Mouse (Mus musculus): Measurements from ENCODE around the gene Grk3. TPM values are rescaled to one million over a fixed set of nuclear protein-coding genes. Genes with fewer than 3 reads are reported as not detected.
A peak's percentile ranks its signal among the peaks of the same experiment; 100 is the strongest.

Grk3 gene
- total RNA-seq, 2 experiments from 2014 or later: 0.42 to 3.6 TPM

DNA sequence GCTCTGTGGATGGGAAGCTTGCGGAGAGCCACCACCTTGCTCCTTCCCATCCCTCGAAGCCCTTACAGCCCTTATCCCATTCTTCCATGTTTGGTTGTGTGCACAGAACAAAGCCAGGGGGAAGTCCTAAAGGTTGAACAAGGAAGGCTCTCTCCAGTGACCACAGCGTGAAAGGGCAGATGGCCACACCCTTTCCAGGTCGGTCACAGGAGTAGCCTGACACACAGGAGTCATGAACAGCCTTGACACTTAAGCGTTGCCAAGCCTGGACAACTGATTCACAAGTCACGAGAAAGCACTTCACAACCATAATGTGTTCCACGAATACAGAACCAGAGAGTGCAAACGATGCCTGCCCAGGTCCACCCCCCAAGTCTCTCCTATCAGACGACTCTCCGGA lies 3.7 kb downstream of the Grk3 start:
- ATAC-seq (replicated peaks; ENCODE audit: low FRiP score, poor library complexity, severe bottlenecking): no peak

DNA sequence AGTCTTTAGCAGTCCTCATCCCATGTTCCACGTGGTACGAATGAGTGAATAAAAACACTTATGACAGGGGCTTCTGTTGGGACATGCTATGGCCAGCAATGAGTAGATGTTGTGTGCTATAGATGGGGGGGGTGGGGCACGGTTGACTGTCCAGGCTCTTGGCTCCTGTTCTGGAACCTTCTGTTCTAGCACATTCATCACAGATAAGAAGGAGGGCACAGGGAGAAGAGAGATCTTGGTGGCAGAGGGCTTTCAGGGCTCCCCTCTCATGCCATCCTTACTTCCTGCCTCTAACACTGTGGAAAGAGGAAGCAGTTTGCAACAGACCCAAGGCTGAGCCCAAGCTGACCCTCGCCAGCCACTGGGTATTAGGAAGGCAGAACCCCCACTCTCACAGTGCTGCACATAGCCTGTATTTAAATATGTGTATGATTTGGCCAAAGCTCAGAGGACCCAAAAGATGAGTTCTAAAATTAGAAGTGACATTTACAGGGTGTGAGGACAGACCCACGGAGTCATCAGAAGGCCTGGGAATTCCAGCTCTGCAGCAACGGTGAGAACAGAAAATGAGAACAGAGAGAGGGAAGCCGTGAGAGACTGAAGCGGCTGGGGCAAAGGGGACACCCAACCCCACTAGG lies 6.3 kb downstream of the Grk3 start:
- ATAC-seq (replicated peaks; ENCODE audit: low FRiP score, poor library complexity, severe bottlenecking): no peak

DNA sequence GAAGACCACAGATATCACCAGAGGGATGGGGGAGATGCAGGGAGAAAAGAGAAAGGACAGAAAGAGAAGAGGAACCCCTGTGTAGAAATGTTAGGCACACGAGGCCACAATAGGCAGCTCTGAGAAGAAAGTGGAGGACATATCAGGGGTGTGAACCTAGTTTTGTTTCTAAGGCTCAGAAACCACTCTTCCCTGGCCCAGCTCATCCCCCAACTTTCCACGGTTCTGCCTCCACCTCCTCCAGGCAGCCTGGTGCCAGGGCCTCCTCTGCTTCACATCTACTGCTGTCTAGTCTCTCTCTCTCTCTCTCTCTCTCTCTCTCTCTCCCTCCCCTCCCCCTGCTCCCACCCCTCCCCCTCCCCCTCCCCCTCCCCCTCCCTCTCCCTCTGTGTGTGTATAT lies 7.1 kb downstream of the Grk3 start:
- no peak for ATAC-seq (replicated peaks; ENCODE audit: low FRiP score, poor library complexity, severe bottlenecking)

DNA sequence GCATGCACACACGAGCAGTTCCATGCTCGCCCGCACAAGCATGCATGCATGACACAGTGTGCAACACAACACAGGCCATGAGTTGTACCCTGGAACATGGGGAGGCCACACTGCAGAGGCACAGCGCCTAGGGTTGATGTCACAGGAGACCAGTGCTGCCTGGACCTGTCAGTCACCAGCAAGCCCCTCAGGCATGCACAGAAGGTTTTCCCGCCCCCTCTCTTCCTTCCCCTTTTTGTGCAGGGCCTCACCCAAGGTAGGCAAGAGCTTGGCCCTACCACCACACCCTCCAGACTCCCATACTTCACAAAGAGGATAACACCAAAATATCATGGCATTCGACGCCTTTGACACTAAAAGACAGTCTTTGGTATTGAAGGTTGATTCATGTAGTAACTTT lies 8.6 kb downstream of the Grk3 start:
- ATAC-seq (replicated peaks; ENCODE audit: low FRiP score, poor library complexity, severe bottlenecking): no peak

DNA sequence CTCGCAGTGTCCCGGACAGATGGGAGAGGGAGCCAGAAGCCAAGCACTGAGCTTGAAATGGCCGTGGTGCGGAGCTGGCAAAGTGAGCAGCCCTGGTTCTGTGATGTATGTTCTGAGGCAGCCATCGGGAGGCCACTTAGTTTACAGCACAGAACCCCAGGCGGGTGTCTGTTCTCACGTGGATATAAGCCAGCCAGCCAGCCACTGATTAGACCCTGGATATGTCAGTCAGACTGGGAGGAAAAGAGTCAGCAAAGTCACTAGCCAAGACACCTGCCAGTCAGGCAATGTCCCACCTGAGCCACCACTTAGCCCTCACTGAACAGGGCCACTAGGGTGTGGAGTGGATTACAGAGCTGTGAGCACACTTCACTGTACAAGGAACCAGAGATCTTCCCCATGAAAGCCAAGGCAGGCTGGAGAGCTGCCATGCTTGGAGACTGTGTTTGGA lies 9.6 kb downstream of the Grk3 start:
- ATAC-seq (replicated peaks; ENCODE audit: low FRiP score, poor library complexity, severe bottlenecking): no peak

DNA sequence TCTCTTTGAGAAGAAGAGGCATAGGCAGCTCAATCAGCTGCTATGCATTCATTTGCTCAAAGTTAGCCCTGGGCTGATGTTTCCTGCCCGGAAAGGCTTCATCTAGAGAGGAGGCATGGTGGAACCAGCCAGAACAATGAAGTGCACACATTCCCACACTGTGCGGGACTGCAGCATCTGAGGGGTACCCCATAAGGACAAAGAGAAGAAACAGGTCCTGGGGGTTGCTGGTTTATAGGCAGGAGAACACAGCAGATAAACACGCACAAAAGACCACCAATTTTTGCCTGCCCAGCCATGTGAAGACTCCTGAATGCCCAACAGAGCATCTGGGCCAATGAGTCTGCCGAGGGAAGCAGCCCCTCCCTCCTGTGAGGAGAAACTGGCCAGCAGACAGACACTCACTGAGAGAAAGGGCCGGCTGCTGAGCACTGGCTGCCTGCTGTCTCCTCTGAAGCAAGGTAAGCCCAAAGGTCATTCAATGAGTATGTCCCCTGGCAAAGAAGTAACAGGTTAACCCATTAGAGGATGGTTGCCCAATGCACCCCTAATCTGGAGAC lies 12.7 kb downstream of the Grk3 start:
- ATAC-seq (replicated peaks; ENCODE audit: low FRiP score, poor library complexity, severe bottlenecking): no peak

DNA sequence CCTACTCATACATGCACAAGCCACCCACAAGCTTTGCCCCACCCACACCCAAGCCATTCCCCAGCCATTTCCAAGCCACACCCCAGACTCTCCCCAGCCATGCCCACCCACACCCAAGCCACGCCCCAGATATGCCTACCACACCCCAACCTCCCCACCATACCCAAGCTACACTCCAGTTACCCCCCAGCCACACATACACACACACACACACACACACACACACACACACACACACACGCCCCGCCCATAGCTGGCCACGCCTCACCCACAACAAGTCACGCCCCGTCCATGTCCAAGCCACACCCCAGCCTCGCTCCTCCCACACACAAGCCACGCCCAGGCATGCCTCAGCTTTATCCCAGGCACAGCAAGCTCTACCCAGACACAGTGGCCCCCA lies 16.4 kb downstream of the Grk3 start:
- ATAC-seq (replicated peaks; ENCODE audit: low FRiP score, poor library complexity, severe bottlenecking): peak; percentile 56

DNA sequence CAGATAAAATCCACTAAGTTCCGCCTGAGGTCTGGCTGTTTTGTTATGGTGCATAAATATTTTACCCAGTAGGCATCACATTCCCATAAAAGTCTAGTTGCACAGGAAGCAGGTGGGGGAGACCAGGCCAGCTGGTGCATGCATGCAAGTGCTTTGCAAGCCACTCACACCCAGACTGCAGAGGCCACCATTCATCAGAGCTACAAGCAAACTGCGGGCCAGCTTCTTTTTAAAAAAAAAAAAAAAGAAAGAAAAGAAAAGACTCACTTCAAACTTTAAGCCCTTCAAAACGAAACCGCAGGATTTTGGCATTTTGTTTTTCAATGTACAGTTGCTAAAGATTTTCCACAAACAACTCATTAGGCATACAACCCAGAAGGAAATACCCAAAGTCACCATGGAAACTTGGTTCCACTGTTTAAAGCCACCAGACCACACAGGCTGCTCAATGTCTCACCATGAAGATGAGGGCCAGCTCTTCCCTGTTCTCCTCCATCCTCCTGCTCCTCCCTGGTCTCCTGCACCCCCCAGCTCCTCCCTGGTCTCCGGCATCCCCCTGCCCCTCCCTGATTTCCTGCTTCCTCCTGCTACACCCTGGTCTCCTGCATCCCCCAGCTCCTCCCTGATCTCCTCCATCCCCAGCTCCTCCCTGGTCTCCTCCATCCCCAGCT lies 17.9 kb downstream of the Grk3 start:
- ATAC-seq (replicated peaks; ENCODE audit: low FRiP score, poor library complexity, severe bottlenecking): no peak

DNA sequence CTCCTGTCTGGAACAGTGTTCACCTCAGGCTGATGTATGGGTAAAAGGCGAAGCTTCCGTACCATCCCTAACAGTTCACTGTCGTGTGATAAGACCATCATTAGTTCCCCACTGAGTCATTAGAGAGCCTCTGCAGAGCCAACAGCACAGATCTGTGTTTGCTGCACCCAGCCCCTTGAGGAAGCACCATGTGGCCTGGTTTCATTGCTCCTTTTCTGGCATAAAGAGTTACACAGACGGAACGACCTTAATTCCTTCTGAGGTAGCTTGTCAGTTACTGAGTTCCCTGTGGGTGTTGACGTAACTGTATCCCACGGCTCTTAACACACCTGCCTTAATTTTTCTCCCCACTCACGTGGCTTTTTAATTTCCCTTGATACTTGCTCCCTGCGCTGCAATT lies 24.3 kb downstream of the Grk3 start:
- no peak for ATAC-seq (replicated peaks; ENCODE audit: low FRiP score, poor library complexity, severe bottlenecking)

DNA sequence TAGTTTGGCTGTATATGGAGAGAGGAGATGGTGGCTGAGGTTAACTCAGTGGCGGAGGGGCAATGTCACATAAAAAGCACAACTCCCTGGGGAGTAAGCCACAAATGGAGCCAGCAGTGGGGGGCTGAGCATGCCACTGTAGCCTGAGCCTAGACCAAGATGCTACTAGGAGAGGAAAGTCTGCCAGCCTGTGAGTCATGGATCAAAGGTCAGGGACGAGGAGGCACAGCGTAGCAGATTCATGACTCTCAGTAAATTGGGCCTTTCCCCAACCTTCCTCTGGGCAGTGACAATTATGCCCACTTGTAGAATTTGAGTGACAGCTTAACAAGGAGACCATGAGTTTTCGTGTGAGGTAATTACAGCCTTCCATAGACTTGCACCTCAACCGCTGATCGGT lies 33.7 kb downstream of the Grk3 start:
- ATAC-seq (replicated peaks; ENCODE audit: low FRiP score, poor library complexity, severe bottlenecking): no peak

DNA sequence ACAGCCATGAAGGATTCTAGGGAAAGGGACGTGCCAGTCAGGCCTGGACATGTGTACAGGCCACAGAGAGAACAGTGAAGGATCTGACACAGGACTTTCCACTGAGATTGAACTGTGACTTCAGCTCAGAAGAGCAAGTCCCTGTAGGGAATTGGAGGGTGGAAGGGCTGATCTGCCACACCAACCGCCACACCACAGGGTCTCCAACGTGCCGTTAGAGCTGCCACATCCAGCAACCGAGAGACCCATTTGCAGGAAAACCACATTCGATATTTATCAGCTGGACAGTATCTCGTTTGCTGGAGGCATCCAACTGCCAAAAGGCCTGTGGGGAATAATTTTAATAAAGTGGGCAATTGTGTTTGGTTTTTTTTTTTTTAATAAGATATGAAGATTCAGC lies 35.9 kb downstream of the Grk3 start:
- ATAC-seq (replicated peaks; ENCODE audit: low FRiP score, poor library complexity, severe bottlenecking): no peak

DNA sequence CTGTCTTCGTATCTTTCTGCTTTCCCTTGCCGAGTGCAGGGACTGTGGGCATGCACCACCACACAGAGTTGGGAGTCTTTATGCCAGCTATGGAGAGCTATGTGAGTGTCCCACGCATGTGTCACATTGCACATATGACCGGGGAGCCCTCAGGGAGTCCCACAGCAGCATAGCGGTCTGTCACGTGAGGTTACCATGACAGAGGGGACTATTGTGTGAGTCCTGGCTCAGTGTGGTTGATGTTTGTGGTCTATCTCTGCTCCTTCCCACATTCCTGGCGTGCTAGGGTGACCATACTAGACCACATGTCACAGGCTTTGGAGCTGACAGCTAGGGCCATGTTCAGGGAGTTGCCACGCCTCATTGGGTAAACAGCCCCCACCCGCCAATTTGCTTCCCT lies 36.4 kb downstream of the Grk3 start:
- ATAC-seq (replicated peaks; ENCODE audit: low FRiP score, poor library complexity, severe bottlenecking): no peak

DNA sequence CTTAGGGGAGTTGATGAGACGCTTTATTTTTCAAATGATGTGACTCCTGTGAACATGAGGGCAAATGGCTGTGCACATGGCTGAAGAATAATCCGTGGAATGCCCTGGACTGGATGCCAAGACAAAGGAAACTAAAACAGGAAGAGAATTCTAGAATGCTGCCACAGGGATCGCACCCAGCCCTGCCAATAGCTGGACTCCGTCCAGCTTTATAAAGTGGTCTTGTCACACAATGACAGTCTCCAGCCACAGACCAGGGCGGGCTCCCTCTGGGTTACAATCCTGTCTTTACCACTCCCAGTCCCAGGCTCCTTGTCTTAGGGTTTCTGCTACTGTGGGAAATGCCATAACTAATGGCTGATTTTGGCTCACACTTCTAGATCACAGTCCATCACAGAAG lies 38.5 kb downstream of the Grk3 start:
- ATAC-seq (replicated peaks; ENCODE audit: low FRiP score, poor library complexity, severe bottlenecking): no peak

DNA sequence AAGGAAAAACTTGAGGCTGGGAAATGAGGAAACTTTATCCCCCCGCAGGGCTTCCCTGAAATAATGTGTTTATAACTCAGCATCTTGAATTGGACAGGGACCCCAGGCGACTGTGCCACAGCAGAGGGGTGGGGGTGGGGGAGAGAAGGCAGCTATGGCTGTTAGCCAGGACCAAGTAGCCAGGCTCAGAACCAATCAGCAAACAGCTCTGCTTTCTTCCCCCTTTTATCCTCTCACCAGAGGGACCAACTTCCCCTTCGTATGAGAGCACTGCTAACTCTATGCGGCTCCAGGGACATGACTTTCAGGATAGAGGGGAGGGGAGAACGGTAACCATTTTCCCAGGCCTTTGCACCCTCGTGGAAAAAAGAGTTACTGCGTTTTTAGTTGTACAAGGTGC lies 42.0 kb downstream of the Grk3 start:
- no peak for ATAC-seq (replicated peaks; ENCODE audit: low FRiP score, poor library complexity, severe bottlenecking)

DNA sequence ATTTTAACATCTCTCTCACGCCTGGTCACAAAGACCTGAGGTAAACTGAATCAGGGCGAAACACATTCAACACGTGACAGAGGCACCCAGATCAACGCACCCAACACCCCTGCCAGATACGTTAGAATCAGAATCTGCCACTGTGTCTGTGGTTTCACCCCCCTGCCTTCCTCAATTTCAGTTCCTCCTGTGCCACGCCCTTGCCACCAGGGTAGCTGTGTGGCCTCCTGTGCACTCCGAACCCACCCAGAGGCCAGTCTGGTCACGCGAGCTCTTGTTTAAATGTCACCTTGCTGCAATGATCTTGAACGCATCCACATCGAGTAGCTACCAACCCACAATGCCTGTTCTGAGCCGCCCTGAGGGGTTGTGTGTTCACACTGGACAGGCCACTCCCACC lies 43.3 kb downstream of the Grk3 start:
- ATAC-seq (replicated peaks; ENCODE audit: low FRiP score, poor library complexity, severe bottlenecking): no peak

DNA sequence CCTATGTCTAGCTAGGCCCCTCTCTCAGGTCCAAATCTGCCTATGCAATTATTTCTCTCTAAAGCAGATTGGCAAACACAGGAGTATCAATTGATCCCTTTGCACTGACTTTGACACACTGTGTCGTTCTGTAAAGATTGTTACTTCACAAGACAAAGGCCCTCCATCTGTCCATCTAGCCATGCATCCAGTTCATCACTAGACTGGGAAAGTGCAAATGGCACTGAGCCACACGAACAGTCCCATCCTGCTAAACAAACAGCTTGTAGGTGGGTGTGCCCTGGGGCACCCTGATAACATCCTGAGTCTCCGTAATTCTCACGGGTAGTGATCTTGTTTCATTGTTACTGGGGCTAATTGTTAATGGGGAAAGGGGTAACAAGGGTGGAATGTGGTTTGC lies 52.1 kb downstream of the Grk3 start:
- ATAC-seq (replicated peaks; ENCODE audit: low FRiP score, poor library complexity, severe bottlenecking): no peak

DNA sequence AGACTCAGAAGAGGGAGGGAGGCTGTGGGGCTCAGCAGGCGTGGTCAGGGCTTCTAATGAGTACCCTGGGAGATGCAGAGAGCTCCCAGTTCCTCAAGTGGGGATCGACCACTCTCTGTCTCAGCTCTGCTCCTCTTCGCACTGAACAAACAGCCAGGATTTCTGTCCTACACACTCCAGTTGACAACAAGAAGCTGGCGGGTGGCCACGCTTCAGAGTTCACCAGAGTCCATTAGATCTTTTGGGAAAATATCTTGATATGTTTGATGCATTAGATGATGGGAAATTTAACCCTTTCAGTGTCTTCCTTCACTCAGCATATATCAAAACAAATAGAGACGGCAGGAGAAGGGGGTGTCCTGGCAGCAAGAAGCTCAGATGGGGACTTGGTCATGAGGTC lies 53.4 kb downstream of the Grk3 start:
- no peak for ATAC-seq (replicated peaks; ENCODE audit: low FRiP score, poor library complexity, severe bottlenecking)

DNA sequence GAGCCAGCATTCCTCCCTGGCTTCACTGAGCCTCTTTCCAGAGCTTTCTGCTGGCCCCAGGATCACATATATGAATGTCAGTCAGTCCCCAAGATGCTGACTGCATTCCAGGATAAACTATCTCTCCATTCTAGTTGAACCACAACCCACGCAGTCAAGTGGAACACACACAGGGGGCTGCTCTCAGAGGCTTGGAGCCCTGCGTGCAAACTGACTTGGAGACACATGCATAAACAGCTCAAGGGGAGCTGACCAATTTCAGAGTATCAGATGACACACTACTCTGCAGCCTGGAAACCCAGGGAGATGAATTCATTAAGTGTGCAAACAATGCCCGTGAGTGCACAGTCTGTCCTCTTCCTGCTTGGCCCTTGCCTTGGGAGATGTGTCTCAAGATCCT lies 54.7 kb downstream of the Grk3 start:
- ATAC-seq (replicated peaks; ENCODE audit: low FRiP score, poor library complexity, severe bottlenecking): no peak

DNA sequence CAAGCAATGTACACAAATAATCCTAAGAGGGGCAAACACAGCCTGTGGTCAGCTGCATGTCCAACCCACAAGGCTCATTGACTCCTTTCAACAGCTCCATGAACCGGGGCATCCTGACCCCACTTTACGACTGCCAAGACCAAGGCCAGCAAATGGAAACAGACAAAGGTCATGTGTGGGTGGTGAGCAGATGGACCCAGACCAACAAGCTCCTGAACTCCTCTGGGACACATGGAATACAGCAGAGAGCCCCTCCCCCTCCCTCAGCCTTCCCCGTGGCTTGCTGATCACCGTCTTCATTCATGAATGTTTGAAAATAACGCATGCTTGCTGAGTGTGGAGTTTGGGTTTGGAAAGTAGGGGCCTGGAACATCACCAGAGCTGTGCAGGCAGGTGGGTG lies 57.3 kb downstream of the Grk3 start:
- ATAC-seq (replicated peaks; ENCODE audit: low FRiP score, poor library complexity, severe bottlenecking): no peak

DNA sequence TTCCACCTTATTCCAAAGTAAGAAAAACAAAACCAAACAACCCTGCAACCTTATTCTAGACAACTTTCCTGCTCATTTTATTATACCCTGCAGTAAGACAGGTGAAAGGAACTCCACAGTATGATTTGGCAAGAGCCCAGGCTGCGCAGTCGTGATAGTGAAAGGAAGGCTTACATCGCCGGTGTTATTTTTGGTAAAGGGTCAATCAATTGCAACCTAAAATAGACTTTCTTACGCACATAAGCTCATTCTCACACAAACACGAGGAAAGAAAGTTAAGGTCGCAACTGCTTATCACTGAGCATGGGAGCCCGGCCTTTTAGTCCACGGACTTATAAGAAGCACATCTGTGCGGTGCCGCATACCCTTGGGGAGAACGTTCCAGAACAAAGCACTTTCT lies 58.8 kb downstream of the Grk3 start:
- ATAC-seq (replicated peaks; ENCODE audit: low FRiP score, poor library complexity, severe bottlenecking): no peak

DNA sequence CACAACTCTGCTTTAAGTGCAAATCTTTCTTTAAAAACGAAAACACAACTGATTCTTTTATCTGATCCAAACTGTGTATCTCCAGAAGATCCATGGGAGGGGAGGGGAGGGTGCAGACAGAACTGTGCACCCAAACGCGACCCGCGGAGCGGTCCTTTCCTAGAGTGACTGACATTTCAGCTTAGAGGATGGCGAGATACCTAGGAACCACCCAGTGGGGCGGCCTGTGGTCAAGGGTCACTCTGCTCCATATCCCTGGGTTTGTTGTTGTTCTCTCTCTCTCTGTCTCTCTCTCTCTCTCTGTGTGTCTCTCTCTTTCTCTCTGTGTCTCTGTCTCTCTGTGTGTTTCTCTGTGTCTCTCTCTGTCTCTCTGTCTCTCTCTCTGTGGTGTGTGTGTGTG lies 59.2 kb downstream of the Grk3 start:
- ATAC-seq (replicated peaks; ENCODE audit: low FRiP score, poor library complexity, severe bottlenecking): no peak

DNA sequence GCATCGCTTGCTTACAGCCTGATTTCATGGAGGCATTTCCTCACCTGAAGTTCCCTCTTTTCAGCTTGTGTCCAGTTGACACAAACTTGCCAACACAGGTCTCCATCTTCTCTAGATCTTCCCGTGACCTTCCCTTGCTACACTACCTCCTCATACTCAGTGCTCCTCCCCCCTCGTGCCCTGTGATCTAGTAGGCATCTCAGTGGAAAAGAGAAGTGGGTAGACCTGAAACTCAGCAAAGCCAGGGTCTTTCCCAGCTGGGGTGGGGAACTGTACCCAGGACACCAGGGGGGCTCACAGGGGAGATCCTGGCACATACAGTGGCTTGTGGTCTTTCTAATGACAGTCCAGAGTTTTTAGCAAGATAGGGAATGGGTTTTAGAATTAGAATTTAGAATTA lies 64.7 kb downstream of the Grk3 start:
- ATAC-seq (replicated peaks; ENCODE audit: low FRiP score, poor library complexity, severe bottlenecking): no peak

Data from erythroid progenitor cell, adult 5-6 weeks (primary cell).